Mouse (Mus musculus) brain, embryonic 14.5 days (tissue): ENCODE measurements at regions not wholly inside any gene's neighbourhood (a gene's known extent, or its start where the extent isn't known, plus 50 kb on each side); places are given as distances from the start of the nearest gene placed in this dataset.

Experiments used
- CTCF ChIP-seq: fragments of 200-500 bp; IDR thresholded peaks from 2 replicates; pipeline ENCODE4 v1.5.1; 2012; ENCODE audit warnings: inconsistent platforms, mild to moderate bottlenecking, moderate library complexity, borderline replicate concordance; ENCODE audit not compliant: insufficient read depth, insufficient read length; ENCODE audit errors: extremely low read depth
- POLR2A ChIP-seq: fragments of 200-500 bp; IDR thresholded peaks from 2 replicates; pipeline ENCODE4 v1.6.1; 2012; ENCODE audit warnings: mild to moderate bottlenecking, inconsistent platforms, borderline replicate concordance; ENCODE audit not compliant: poor library complexity, insufficient read depth, insufficient read length, severe bottlenecking; ENCODE audit errors: extremely low read depth

DNA sequence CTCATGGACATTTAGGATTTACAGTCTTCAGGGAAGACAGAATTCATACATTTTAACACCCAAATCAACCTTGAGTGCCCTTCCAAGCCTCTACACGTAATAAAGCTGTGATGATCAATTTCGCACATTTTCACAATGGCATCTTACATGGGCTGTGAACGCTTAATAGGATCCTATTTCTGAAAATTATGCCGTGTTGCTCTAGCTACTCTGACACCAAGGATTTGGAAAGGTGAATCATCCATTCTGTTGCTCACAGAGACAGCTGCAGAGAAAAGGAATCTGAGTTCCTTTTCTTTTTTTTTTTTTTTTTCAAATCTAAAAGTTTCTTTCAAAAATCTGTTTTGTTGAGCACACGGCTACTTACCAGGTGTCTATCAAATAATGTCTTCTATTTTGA, 316.1 kb downstream of the Sec23a start:
- TF ChIP-seq CTCF (no peak), POLR2A (no peak)
